Mouse (Mus musculus): ENCODE data around the gene Mroh2a. TPM values are rescaled to one million over a fixed set of nuclear protein-coding genes. Genes with fewer than 3 reads are reported as not detected.

Mroh2a gene
- polyA plus RNA-seq, 1 experiment from 2014 or later, result 1.7 TPM

DNA sequence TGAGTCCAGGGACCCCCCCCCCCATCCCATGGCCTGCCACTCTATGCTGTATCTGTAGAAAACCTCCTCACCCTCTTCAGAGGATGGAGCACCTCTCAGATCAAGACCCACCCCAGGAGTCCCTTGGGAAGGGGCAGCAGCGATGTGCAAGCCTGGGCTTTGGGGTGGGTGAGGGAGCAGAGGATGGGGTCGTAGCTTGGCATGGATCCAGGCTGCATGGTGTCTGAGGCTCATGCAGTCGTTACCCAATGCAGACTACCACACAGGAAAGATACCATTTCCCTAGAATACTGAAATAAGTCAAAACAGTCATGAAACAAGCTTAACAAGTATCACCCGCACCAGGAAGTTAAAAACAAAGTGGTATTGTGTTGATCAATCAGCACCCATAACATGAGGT is 21.9 kb downstream of the Mroh2a start:
- Histone ChIP-seq H3K27me3 (ENCODE audit: control insufficient read depth, insufficient read depth, low read length) (no peaks in the 10 kb centered on the region), H3K27ac (ENCODE audit: low read depth, low read length) (no peak overlapping the region), H3K9me3 (ENCODE audit: control insufficient read depth, low read length) (peaks cover 93% of the 10 kb centered on the region), H3K9ac (ENCODE audit: low read depth, low read length) (no peak overlapping the region), H3K4me2 (replicated peaks; ENCODE audit: low read depth, low read length) (no peak overlapping the region), H3K4me3 (ENCODE audit: low read depth, low read length) (no peak overlapping the region), H3K4me1 (replicated peaks; ENCODE audit: control insufficient read depth, insufficient read depth, low read length) (no peaks in the 10 kb centered on the region), H3K36me3 (ENCODE audit: control insufficient read depth, insufficient read depth, low read length) (no peaks in the 10 kb centered on the region)
- ATAC-seq (ENCODE audit: low FRiP score), result no peak
- 74% methylated on average over 4 of the region's 4 CpGs for WGBS
- DNase-seq (ENCODE audit: low spot score), result no peak

DNA sequence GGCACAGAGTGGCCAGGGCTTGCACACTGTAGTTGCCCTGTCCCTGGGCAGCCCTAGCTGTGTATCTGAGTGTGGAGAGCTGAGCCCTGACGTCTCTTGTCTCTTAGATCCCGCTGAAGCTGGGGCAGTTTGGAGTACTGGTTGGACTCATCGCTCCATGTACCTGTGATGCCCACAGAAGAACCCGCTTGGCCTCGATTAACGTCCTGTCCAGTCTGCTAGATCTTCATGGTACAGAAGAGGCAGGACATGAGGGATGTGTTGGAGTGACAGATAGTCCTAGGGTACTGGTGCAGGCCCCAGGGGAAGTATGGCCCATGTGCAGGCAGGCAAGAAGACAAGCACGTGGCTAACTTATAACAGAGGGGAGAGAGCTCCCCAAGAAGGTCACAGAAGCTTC is 22.8 kb downstream of the Mroh2a start:
- H3K4me3 ChIP-seq (ENCODE audit: low read depth, low read length), result no peak overlapping the region
- peaks cover 93% of the 10 kb centered on the region for H3K9me3 ChIP-seq (ENCODE audit: control insufficient read depth, low read length)
- no peaks in the 10 kb centered on the region for H3K27me3 ChIP-seq (ENCODE audit: control insufficient read depth, insufficient read depth, low read length)
- DNase-seq (ENCODE audit: low spot score), result no peak
- H3K27ac ChIP-seq (ENCODE audit: low read depth, low read length), result no peak overlapping the region
- H3K4me2 ChIP-seq (replicated peaks; ENCODE audit: low read depth, low read length), result no peak overlapping the region
- H3K9ac ChIP-seq (ENCODE audit: low read depth, low read length), result no peak overlapping the region
- no peaks in the 10 kb centered on the region for H3K36me3 ChIP-seq (ENCODE audit: control insufficient read depth, insufficient read depth, low read length)
- H3K4me1 ChIP-seq (replicated peaks; ENCODE audit: control insufficient read depth, insufficient read depth, low read length), result no peaks in the 10 kb centered on the region
- WGBS, result 82% methylated on average over 7 of the region's 7 CpGs
- ATAC-seq (ENCODE audit: low FRiP score), result no peak

DNA sequence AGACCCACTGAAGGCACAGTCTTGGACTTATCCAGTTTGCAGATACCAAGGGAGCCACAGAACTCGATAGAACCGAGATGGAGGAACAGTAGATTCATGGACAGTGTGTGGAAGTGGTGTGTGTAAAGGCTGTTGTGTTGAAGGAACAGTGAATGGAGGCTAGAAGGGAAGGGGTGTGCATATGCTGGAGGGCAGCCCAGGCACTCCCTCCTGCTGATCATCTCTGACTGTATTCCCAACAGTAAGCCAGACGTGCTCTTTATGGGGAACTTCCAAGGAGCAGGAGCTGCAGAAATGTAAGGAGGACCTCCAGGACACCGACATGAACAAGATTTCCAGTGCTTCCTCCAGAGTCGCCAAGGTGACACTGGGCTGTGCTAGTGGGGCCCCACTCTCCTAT is 23.2 kb downstream of the Mroh2a start:
- Histone ChIP-seq H3K4me1 (replicated peaks; ENCODE audit: control insufficient read depth, insufficient read depth, low read length) (no peaks in the 10 kb centered on the region), H3K4me3 (ENCODE audit: low read depth, low read length) (no peak overlapping the region), H3K27me3 (ENCODE audit: control insufficient read depth, insufficient read depth, low read length) (no peaks in the 10 kb centered on the region), H3K36me3 (ENCODE audit: control insufficient read depth, insufficient read depth, low read length) (no peaks in the 10 kb centered on the region), H3K27ac (ENCODE audit: low read depth, low read length) (no peak overlapping the region), H3K9ac (ENCODE audit: low read depth, low read length) (no peak overlapping the region), H3K9me3 (ENCODE audit: control insufficient read depth, low read length) (peaks cover 93% of the 10 kb centered on the region), H3K4me2 (replicated peaks; ENCODE audit: low read depth, low read length) (no peak overlapping the region)
- ATAC-seq (ENCODE audit: low FRiP score) (no peak), DNase-seq (ENCODE audit: low spot score) (no peak)
- WGBS, result 80% methylated on average over 5 of the region's 5 CpGs

DNA sequence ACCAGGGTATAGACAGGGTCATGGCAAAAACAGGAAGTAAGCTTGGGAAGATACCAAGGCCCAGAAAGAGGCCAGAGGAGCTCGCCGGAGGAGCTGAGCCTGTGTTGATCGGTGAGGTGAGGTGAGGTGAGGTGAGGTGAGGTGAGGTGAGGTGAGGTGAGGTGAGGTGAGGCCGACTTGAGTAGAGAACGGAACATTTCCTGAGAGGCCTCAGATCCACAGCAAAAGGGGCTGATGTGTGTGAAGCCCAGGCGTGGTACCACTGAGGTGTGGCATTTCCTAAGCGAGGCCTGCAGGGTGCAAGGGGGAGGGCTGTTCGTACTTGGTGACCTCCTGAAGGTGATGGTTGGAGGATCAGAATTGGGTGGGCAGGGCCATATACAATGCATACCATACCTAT is 26.3 kb downstream of the Mroh2a start:
- Histone ChIP-seq H3K36me3 (ENCODE audit: control insufficient read depth, insufficient read depth, low read length) (peaks cover 6% of the 10 kb centered on the region; the same call in 1 of the 2 replicates), H3K4me1 (replicated peaks; ENCODE audit: control insufficient read depth, insufficient read depth, low read length) (no peaks in the 10 kb centered on the region), H3K9me3 (ENCODE audit: control insufficient read depth, low read length) (peaks cover 93% of the 10 kb centered on the region), H3K4me2 (replicated peaks; ENCODE audit: low read depth, low read length) (no peak overlapping the region), H3K9ac (ENCODE audit: low read depth, low read length) (no peak overlapping the region), H3K4me3 (ENCODE audit: low read depth, low read length) (no peak overlapping the region), H3K27me3 (ENCODE audit: control insufficient read depth, insufficient read depth, low read length) (no peaks in the 10 kb centered on the region), H3K27ac (ENCODE audit: low read depth, low read length) (no peak overlapping the region)
- WGBS, result 78% methylated on average over 8 of the region's 8 CpGs
- ATAC-seq (ENCODE audit: low FRiP score), result no peak
- DNase-seq (ENCODE audit: low spot score), result no peak

DNA sequence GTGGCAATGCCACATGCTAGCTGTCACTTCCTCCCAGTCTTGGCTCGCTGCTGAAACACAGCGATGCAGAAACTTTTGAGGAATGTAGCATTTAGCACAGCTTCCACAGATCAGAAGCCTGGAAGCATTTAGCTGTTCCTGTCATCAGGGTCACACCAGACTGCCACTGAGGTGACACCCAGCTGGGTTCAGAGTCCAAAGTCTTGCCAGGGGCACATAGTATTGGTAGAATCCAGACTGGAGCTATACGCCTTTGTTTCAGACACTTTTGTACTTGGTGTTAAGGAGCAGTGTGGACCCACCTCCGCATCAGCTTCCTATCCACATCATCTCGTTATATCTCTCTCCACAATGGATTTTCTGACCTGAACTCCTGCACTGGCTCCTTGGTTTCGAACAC is 26.8 kb downstream of the Mroh2a start:
- H3K4me3 ChIP-seq (ENCODE audit: low read depth, low read length), result no peak overlapping the region
- no peaks in the 10 kb centered on the region for H3K4me1 ChIP-seq (replicated peaks; ENCODE audit: control insufficient read depth, insufficient read depth, low read length)
- H3K27me3 ChIP-seq (ENCODE audit: control insufficient read depth, insufficient read depth, low read length), result no peaks in the 10 kb centered on the region
- peaks cover 6% of the 10 kb centered on the region; the same call in 1 of the 2 replicates for H3K36me3 ChIP-seq (ENCODE audit: control insufficient read depth, insufficient read depth, low read length)
- no peak for DNase-seq (ENCODE audit: low spot score)
- peaks cover 89% of the 10 kb centered on the region for H3K9me3 ChIP-seq (ENCODE audit: control insufficient read depth, low read length)
- no peak overlapping the region for H3K4me2 ChIP-seq (replicated peaks; ENCODE audit: low read depth, low read length)
- H3K9ac ChIP-seq (ENCODE audit: low read depth, low read length), result no peak overlapping the region
- no peak for ATAC-seq (ENCODE audit: low FRiP score)
- no peak overlapping the region for H3K27ac ChIP-seq (ENCODE audit: low read depth, low read length)
- 74% methylated on average over 6 of the region's 6 CpGs for WGBS

DNA sequence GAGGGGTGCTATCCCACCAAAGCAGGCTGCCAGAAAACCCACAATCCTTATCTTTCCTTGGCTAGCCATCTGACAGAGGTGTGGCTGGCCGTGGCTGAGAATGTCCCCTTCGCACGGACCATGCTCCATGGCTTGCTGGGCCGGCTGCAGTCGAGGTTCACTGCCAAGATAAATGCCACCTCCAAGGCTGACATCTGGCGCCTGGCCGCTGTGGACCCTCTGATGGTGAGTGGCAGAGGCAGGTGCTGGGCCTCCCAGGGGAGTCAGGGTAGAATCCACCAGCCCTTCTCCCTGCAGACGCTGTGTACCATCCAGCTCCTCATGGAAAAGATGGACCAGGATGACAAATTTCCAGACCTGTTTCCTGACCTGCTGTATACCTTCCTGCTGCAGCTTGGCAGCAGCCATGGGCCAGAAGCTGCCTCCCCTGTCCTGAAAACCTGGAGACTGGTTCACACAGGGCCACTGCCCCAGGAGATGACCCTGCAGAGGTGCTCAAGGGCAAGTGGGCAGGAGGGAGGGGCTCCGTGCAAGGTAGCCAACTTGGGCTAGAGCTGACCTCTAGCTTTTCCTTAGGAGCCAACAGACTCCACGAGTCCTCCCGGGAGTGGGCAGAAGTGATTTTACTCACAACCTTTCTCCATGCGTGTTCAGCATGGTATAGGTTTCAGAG is 28.1 kb downstream of the Mroh2a start:
- Histone ChIP-seq H3K27ac (ENCODE audit: low read depth, low read length) (no peak overlapping the region), H3K9me3 (ENCODE audit: control insufficient read depth, low read length) (peaks cover 81% of the 10 kb centered on the region), H3K36me3 (ENCODE audit: control insufficient read depth, insufficient read depth, low read length) (peaks cover 8% of the 10 kb centered on the region; the same call in 1 of the 2 replicates), H3K9ac (ENCODE audit: low read depth, low read length) (no peak overlapping the region), H3K4me1 (replicated peaks; ENCODE audit: control insufficient read depth, insufficient read depth, low read length) (no peaks in the 10 kb centered on the region), H3K27me3 (ENCODE audit: control insufficient read depth, insufficient read depth, low read length) (no peaks in the 10 kb centered on the region), H3K4me2 (replicated peaks; ENCODE audit: low read depth, low read length) (no peak overlapping the region), H3K4me3 (ENCODE audit: low read depth, low read length) (no peak overlapping the region)
- 87% methylated on average over 12 of the region's 12 CpGs for WGBS
- ATAC-seq (ENCODE audit: low FRiP score) (no peak), DNase-seq (ENCODE audit: low spot score) (no peak)

DNA sequence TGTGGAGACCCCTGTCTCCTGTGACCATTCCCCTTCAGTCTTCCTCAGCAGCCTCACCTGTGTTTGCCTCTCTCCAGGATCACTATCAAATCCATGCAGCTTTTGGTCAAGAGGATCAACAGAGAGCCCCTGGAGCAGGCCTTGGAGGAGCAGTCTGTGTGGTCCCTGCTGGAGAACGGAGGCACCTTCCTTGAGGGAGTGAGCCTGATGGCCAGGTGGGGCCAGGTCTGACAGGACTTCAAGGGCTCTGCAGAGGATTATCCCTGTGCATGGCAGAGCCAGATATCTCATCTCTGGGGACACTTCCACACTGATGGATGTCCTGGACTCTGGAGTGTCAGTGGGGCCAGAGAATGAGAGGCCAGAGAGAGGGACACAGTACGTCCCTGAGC is 28.7 kb downstream of the Mroh2a start:
- Histone ChIP-seq H3K27me3 (ENCODE audit: control insufficient read depth, insufficient read depth, low read length) (no peaks in the 10 kb centered on the region), H3K9me3 (ENCODE audit: control insufficient read depth, low read length) (peaks cover 77% of the 10 kb centered on the region), H3K9ac (ENCODE audit: low read depth, low read length) (no peak overlapping the region), H3K27ac (ENCODE audit: low read depth, low read length) (no peak overlapping the region), H3K36me3 (ENCODE audit: control insufficient read depth, insufficient read depth, low read length) (peaks cover 8% of the 10 kb centered on the region; the same call in 1 of the 2 replicates), H3K4me2 (replicated peaks; ENCODE audit: low read depth, low read length) (no peak overlapping the region), H3K4me1 (replicated peaks; ENCODE audit: control insufficient read depth, insufficient read depth, low read length) (no peaks in the 10 kb centered on the region), H3K4me3 (ENCODE audit: low read depth, low read length) (no peak overlapping the region)
- DNase-seq (ENCODE audit: low spot score), result no peak
- 57% methylated on average over 2 of the region's 2 CpGs for WGBS
- ATAC-seq (ENCODE audit: low FRiP score), result no peak

DNA sequence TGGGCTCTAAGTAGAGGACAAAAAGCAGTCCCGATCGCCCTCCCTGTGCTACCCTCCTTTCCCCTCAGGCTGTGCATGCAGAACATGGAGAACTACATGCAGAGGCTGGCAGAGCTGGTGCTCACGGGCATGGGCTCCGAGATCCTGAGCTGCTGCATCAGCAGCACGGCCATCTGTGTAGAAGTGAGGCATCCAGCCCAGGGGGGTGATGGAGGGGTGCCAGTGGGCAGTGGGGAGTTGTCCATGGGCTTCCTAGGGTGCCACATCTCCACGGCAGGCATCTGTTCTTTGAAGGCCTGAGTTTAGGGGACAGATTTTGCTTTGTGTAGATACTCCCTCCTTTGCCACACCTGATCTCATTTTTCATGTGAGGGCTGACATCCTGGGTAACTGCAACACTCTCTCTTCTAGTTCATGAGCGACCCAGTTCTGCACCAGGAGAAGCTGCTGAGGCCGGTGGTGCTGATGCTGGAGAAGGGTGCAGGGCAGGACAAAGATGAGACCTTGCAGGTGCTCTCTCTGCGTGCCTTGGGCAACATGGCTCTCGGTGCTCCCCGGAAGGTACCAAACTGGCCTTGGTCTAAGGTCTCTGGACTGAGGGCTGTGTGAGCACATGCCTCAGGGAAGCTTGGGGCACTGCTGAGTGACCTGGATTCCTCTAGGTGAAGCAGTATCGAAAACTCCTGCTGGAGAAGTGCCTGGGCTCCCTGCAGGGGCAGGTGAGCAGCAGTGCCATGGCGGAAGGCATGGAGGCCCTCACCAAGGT is 29.4 kb downstream of the Mroh2a start:
- Histone ChIP-seq H3K4me1 (replicated peaks; ENCODE audit: control insufficient read depth, insufficient read depth, low read length) (no peaks in the 10 kb centered on the region), H3K36me3 (ENCODE audit: control insufficient read depth, insufficient read depth, low read length) (peaks cover 10% of the 10 kb centered on the region), H3K9ac (ENCODE audit: low read depth, low read length) (no peak overlapping the region), H3K27me3 (ENCODE audit: control insufficient read depth, insufficient read depth, low read length) (no peaks in the 10 kb centered on the region), H3K4me3 (ENCODE audit: low read depth, low read length) (no peak overlapping the region), H3K4me2 (replicated peaks; ENCODE audit: low read depth, low read length) (no peak overlapping the region), H3K9me3 (ENCODE audit: control insufficient read depth, low read length) (peaks cover 77% of the 10 kb centered on the region), H3K27ac (ENCODE audit: low read depth, low read length) (no peak overlapping the region)
- WGBS, result 82% methylated on average over 13 of the region's 13 CpGs
- ATAC-seq (ENCODE audit: low FRiP score) (no peak), DNase-seq (ENCODE audit: low spot score) (no peak)

Data from hindbrain, embryonic 11.5 days (tissue).